Mouse (Mus musculus) MEL (cell line): Measurements from ENCODE around the gene Cpped1. TPM values are rescaled to one million over a fixed set of nuclear protein-coding genes. Genes with fewer than 3 reads are reported as not detected.

Experiments used
- DNase-seq: peaks from one replicate; pipeline ENCODE4 v3.0.0; 2011; ENCODE audit warnings: low read depth, low spot score
- H3K27ac ChIP-seq: 2 replicates; pipeline ENCODE4 v1.5.1; 2012; ENCODE audit warnings: low read depth, mild to moderate bottlenecking, control low read depth, low read length, moderate library complexity; ENCODE audit not compliant: control insufficient read depth
- H3K27me3 ChIP-seq, 2 experiments: fragments of 150-350 bp in 1 of 2; sonication (generic) in 1 of 2; 2 replicates each; pipeline ENCODE4 v1.6.1; 2012; ENCODE audit warnings: low read length in 2 of 2, mild to moderate bottlenecking in 2 of 2, improper control_type of control experiment in 1 of 2, moderate library complexity in 1 of 2; ENCODE audit not compliant: insufficient read depth in 2 of 2, control insufficient read depth in 1 of 2
- H3K36me3 ChIP-seq, 2 experiments: 2 replicates each; pipeline ENCODE4 v1.6.1; 2012 to 2014; ENCODE audit warnings: low read length in 2 of 2, improper control_type of control experiment in 1 of 2, inconsistent platforms in 1 of 2, mild to moderate bottlenecking in 1 of 2; ENCODE audit not compliant: insufficient read depth in 2 of 2, control insufficient read depth in 1 of 2
- H3K4me1 ChIP-seq, 2 experiments: fragments of 150-350 bp in 1 of 2; sonication (generic) in 1 of 2; 2 replicates each; pipeline ENCODE4 v1.6.1; 2012; ENCODE audit warnings: low read length in 2 of 2, improper control_type of control experiment in 1 of 2, mild to moderate bottlenecking in 1 of 2; ENCODE audit not compliant: insufficient read depth in 2 of 2, control insufficient read depth in 1 of 2
- H3K4me3 ChIP-seq, 2 experiments: fragments of 150-350 bp in 1 of 2; sonication (generic) in 1 of 2; 2 replicates each; pipeline ENCODE4 v1.5.1; 2012; ENCODE audit warnings: low read depth in 2 of 2, low read length in 2 of 2, mild to moderate bottlenecking in 2 of 2, moderate library complexity in 2 of 2, control low read depth in 1 of 2, improper control_type of control experiment in 1 of 2; ENCODE audit not compliant: control insufficient read depth in 1 of 2, insufficient read depth in 1 of 2
- H3K79me2 ChIP-seq: 2 replicates; pipeline ENCODE4 v1.6.1; 2012; ENCODE audit warnings: mild to moderate bottlenecking, low read length, moderate library complexity; ENCODE audit not compliant: control insufficient read depth, poor library complexity, insufficient read depth
- H3K9ac ChIP-seq: 2 replicates; pipeline ENCODE4 v1.6.1; 2012; ENCODE audit warnings: low read depth, mild to moderate bottlenecking, control low read depth, low read length, moderate library complexity; ENCODE audit not compliant: control insufficient read depth, poor library complexity, severe bottlenecking
- H3K9me3 ChIP-seq: fragments of 150-350 bp; sonication (generic); replicated peaks from 2 replicates; pipeline ENCODE4 v1.6.1; 2012; ENCODE audit warnings: mild to moderate bottlenecking, low read length, improper control_type of control experiment, moderate library complexity; ENCODE audit not compliant: insufficient read depth
- BHLHE40 ChIP-seq: IDR thresholded peaks from 2 replicates; pipeline ENCODE4 v1.6.1; 2012; ENCODE audit warnings: low read depth, mild to moderate bottlenecking, inconsistent platforms, low read length, improper control_type of control experiment, borderline replicate concordance
- CHD2 ChIP-seq: IDR thresholded peaks from 2 replicates; pipeline ENCODE4 v1.6.1; 2011; ENCODE audit warnings: low read length, improper control_type of control experiment
- CTCF ChIP-seq, 3 experiments: IDR thresholded peaks in 2 of 3; conservative IDR thresholded peaks in 1 of 3; 2 replicates each; pipeline ENCODE4 v1.5.1; 2011 to 2012; ENCODE audit warnings: low read length in 3 of 3, low read depth in 2 of 3, mild to moderate bottlenecking in 2 of 3, improper control_type of control experiment in 1 of 3, inconsistent platforms in 1 of 3, mixed read lengths in 1 of 3, moderate library complexity in 1 of 3; ENCODE audit not compliant: control insufficient read depth in 1 of 3, insufficient read depth in 1 of 3, poor library complexity in 1 of 3, severe bottlenecking in 1 of 3
- E2F4 ChIP-seq: IDR thresholded peaks from 2 replicates; pipeline ENCODE4 v1.6.1; 2011; ENCODE audit warnings: low read depth, low read length, improper control_type of control experiment, borderline replicate concordance
- EP300 ChIP-seq, 2 experiments: IDR thresholded peaks; 2 replicates each; pipeline ENCODE4 v1.6.1; 2011; ENCODE audit warnings: improper control_type of control experiment in 2 of 2, low read length in 2 of 2, low read depth in 1 of 2, mild to moderate bottlenecking in 1 of 2
- ETS1 ChIP-seq: IDR thresholded peaks from 2 replicates; pipeline ENCODE4 v1.6.1; 2012; ENCODE audit warnings: low read depth, mild to moderate bottlenecking, inconsistent platforms, low read length, improper control_type of control experiment, moderate library complexity
- JUND ChIP-seq: IDR thresholded peaks from 2 replicates; pipeline ENCODE4 v1.6.1; 2011; ENCODE audit warnings: low read depth, mild to moderate bottlenecking, improper control_type of control experiment, low read length
- MYB ChIP-seq: IDR thresholded peaks from 2 replicates; pipeline ENCODE4 v1.6.1; 2011; ENCODE audit warnings: mild to moderate bottlenecking, low read depth, low read length, improper control_type of control experiment
- MYC ChIP-seq: IDR thresholded peaks from 2 replicates; pipeline ENCODE4 v1.6.1; 2011; ENCODE audit warnings: low read depth, mild to moderate bottlenecking, low read length, improper control_type of control experiment, moderate library complexity
- NELFE ChIP-seq: IDR thresholded peaks from 2 replicates; pipeline ENCODE4 v1.6.1; 2011; ENCODE audit warnings: low read depth, low read length, improper control_type of control experiment
- POLR2AphosphoS2 ChIP-seq: IDR thresholded peaks from 2 replicates; pipeline ENCODE4 v1.6.1; 2011; ENCODE audit warnings: low read length, improper control_type of control experiment
- POLR2AphosphoS5 ChIP-seq: IDR thresholded peaks from 2 replicates; pipeline ENCODE4 v1.6.1; 2012; ENCODE audit warnings: low read depth, borderline replicate concordance, mild to moderate bottlenecking, inconsistent platforms, low read length, moderate library complexity, mixed read lengths
- SMC3 ChIP-seq: IDR thresholded peaks from 2 replicates; pipeline ENCODE4 v1.6.1; 2011; ENCODE audit warnings: low read depth, low read length, improper control_type of control experiment
- TBP ChIP-seq: IDR thresholded peaks from 2 replicates; pipeline ENCODE4 v1.8.0; 2011; ENCODE audit warnings: low read depth, low read length, improper control_type of control experiment
- USF1 ChIP-seq: IDR thresholded peaks from 2 replicates; pipeline ENCODE4 v1.6.1; 2014; ENCODE audit warnings: low read depth, mild to moderate bottlenecking, inconsistent platforms, low read length, improper control_type of control experiment, moderate library complexity
- USF2 ChIP-seq, 2 experiments: IDR thresholded peaks; 2 replicates each; pipeline ENCODE4 v1.6.1; 2011 to 2012; ENCODE audit warnings: improper control_type of control experiment in 2 of 2, low read length in 2 of 2, borderline replicate concordance in 1 of 2, inconsistent platforms in 1 of 2, low read depth in 1 of 2, mild to moderate bottlenecking in 1 of 2; ENCODE audit not compliant: insufficient read depth in 1 of 2
- ZC3H11A ChIP-seq: IDR thresholded peaks from 2 replicates; pipeline ENCODE4 v1.6.1; 2012; ENCODE audit warnings: low read depth, mild to moderate bottlenecking, inconsistent platforms, low read length, improper control_type of control experiment
- ZKSCAN1 ChIP-seq: IDR thresholded peaks from 2 replicates; pipeline ENCODE4 v1.6.1; 2012; ENCODE audit warnings: low read depth, mild to moderate bottlenecking, inconsistent platforms, low read length, improper control_type of control experiment, moderate library complexity
- ZMIZ1 ChIP-seq: IDR thresholded peaks from 2 replicates; pipeline ENCODE4 v1.6.1; 2012; ENCODE audit warnings: low read depth, mild to moderate bottlenecking, inconsistent platforms, low read length, improper control_type of control experiment, moderate library complexity
- ZNF384 ChIP-seq: IDR thresholded peaks from 2 replicates; pipeline ENCODE4 v1.6.1; 2012; ENCODE audit warnings: low read depth, mild to moderate bottlenecking, inconsistent platforms, low read length, improper control_type of control experiment
- polyA plus RNA-seq, 2 experiments: library from polyadenylated mRNA; stranded (reverse) in 1 of 2; unstranded in 1 of 2; fragments of >175 nt in 1 of 2; fragments of >200 nt in 1 of 2; gene quantifications; 2 replicates each; pipeline versions ENCODE4 v1.2.1 to v1.2.4; 2012; ENCODE audit warnings: low replicate concordance in 2 of 2, low read depth in 1 of 2; ENCODE audit not compliant: insufficient read length in 2 of 2, insufficient read depth in 1 of 2, missing spikeins in 1 of 2
- total RNA-seq: library from RNA; depleted of rRNA; stranded (reverse); fragments of 300-350 nt; gene quantifications from 2 replicates; pipeline ENCODE4 v1.2.3, GENCODE M21; 2012

Gene Cpped1
- total and polyA plus RNA-seq, 3 experiments, result 14.1 to 29.9 TPM; not detected in 1

DNA sequence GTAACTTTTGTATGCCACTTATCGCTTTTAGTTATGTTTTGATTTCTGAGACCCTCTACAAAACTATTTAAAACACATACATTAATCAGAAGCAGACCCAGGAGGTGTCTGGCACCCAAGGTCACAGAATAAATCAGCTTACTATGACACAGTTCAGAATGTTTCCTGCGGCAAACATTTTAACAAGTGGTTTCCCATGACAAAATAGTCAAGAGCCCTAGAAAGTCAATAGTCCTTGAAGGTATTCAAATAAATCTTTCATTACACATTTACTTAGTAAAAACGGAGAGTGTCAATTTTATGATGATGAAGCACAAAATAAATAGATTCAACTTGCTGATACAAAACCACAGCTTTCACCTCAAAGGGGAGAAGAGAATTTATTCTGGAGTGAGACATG, 19.5 kb downstream of the Cpped1 start:
- Histone ChIP-seq H3K9me3 (no peaks in the 10 kb centered on the region), H3K27ac (no peak overlapping the region), H3K36me3 (no peaks in the 10 kb centered on the region), H3K27me3 (no peaks in the 10 kb centered on the region), H3K4me1 (no peaks in the 10 kb centered on the region), H3K79me2 (no peaks in the 10 kb centered on the region), H3K4me3 (no peak overlapping the region), H3K9ac (no peak overlapping the region)
- DNase-seq, result no peak
- TF ChIP-seq ZKSCAN1 (no peak), E2F4 (no peak), JUND (no peak), POLR2AphosphoS5 (no peak), CTCF (IDR thresholded peaks at IDR 0.05 in 2 of 3, conservative IDR thresholded peaks at IDR 0.05 in 1 of 3; ENCODE audit: control insufficient read depth in 1 of 3, insufficient read depth in 1 of 3, low read depth in 2 of 3, low read length in 3 of 3, poor library complexity in 1 of 3, severe bottlenecking in 1 of 3) (no peak), BHLHE40 (no peak), MYB (no peak)

DNA sequence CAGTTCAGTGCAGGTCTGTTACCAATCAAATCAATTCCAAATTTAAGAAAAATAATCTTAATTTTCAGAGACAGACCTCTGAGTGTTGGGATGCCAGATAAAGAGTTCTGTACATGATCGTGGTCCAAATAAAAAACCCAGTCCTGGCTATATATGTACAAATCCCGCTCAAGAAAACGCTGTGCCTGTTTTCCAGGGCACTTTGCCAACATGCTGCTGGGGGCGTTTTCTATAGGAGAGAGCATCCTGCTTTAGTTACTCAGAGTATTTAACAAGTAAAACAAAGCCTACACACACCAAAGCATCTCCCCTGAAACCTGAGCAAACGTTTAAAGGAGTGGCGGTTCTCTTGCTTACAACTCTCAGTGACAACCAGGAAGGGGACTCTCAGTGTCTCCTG, 27.4 kb downstream of the Cpped1 start:
- Histone ChIP-seq H3K4me3 (no peak overlapping the region), H3K27me3 (no peaks in the 10 kb centered on the region), H3K9ac (no peak overlapping the region), H3K9me3 (no peaks in the 10 kb centered on the region), H3K27ac (no peak overlapping the region), H3K4me1 (no peaks in the 10 kb centered on the region), H3K79me2 (no peaks in the 10 kb centered on the region), H3K36me3 (no peaks in the 10 kb centered on the region; a peak in 1 of 4 replicates)
- DNase-seq, result no peak
- TF ChIP-seq USF2 (IDR thresholded peaks at IDR 0.05; ENCODE audit: borderline replicate concordance in 1 of 2, insufficient read depth in 1 of 2, low read depth in 1 of 2, low read length in 2 of 2), result no peak
- no peak for TF ChIP-seq CHD2
- no peak for TF ChIP-seq POLR2AphosphoS2
- no peak for TF ChIP-seq CTCF (IDR thresholded peaks at IDR 0.05 in 2 of 3, conservative IDR thresholded peaks at IDR 0.05 in 1 of 3; ENCODE audit: control insufficient read depth in 1 of 3, insufficient read depth in 1 of 3, low read depth in 2 of 3, low read length in 3 of 3, poor library complexity in 1 of 3, severe bottlenecking in 1 of 3)
- no peak for TF ChIP-seq USF1
- no peak for TF ChIP-seq SMC3
- TF ChIP-seq ZC3H11A, result no peak
- no peak for TF ChIP-seq ZMIZ1

DNA sequence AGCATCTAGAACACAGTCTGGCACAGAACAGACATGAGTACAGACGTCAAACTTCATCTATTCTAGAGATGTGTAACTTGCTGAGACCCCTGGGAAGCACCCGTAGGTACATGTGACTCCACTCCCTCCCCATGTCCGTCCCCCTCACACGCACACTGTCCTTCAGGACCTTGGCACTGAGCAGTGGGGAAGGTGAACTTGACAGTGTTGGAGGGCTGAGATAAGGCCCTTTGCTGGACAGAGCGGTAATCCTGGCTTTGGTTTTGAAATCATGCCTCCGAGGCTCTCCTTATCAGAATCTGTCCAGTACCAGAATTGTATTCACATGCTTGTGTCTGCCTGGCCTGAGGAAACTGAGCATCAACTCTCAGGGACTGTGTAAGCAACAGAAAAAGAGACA, 28.8 kb downstream of the Cpped1 start:
- Histone ChIP-seq H3K27me3 (no peaks in the 10 kb centered on the region), H3K27ac (no peak overlapping the region), H3K9ac (no peak overlapping the region)
- TF ChIP-seq ZNF384 (no peak), TBP (no peak), NELFE (no peak), E2F4 (no peak), MYC (no peak), EP300 (IDR thresholded peaks at IDR 0.05; ENCODE audit: low read depth in 1 of 2, low read length in 2 of 2) (no peak), POLR2AphosphoS5 (no peak), ETS1 (no peak), ZMIZ1 (no peak)
- TF ChIP-seq, all 39 proteins: peak for 0
- Histone ChIP-seq H3K36me3 (no peaks in the 10 kb centered on the region; a peak in 2 of 4 replicates), H3K4me1 (no peaks in the 10 kb centered on the region), H3K4me3 (no peak overlapping the region), H3K9me3 (no peaks in the 10 kb centered on the region), H3K79me2 (no peaks in the 10 kb centered on the region)
- no peak for DNase-seq
